Mouse (Mus musculus): ENCODE results near the gene Mrm1.

DNA sequence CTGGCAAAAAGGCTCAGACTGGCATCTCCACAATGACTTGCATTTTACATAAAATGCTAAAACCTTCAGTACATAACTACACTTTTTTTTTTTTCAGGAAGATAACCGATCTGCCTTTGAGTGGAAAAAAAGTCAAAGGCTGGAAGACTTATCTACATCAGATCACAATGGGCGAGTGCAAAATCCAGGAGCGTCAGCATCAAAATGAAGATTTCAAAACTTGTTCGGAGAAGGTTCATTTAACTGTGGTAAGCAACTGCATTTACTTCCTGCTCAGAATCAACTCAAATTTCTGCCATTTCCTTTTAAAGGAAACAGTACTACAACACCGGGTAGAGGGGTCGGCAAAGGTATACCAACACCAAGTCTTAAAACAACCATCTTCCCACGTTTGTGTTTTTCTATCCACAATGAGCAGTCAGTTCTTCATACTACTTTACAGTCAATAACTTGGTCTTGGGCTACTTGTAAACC, 49.5 kb upstream of the Mrm1 start:
- TF ChIP-seq CTCF (IDR thresholded peaks at IDR 0.05; ENCODE audit: extremely low read depth, insufficient read length, insufficient replicate concordance, low read depth, low read length): no peak
- no peak for TF ChIP-seq POLR2A (IDR thresholded peaks at IDR 0.05; ENCODE audit: low read depth, low read length)
